Mouse (Mus musculus) forebrain, embryonic 12.5 days (tissue): Measurements from ENCODE around the gene Pkd1l1. TPM values are rescaled to one million over a fixed set of nuclear protein-coding genes. Genes with fewer than 3 reads are reported as not detected.

Source experiments
- ATAC-seq: fragments of 200-750 bp; cut with Nextera tagmentation; 2 replicates; pipeline ENCODE4 v1.8.0; 2017; ENCODE audit warnings: moderate TSS enrichment; ENCODE audit not compliant: low FRiP score
- H3K27ac ChIP-seq: fragments of 300-500 bp; sonication (generic); 2 replicates; pipeline ENCODE4 v1.5.1; 2016; ENCODE audit warnings: mild to moderate bottlenecking
- H3K27me3 ChIP-seq: fragments of 300-500 bp; sonication (generic); 2 replicates; pipeline ENCODE4 v1.6.1; 2016; ENCODE audit warnings: mild to moderate bottlenecking
- H3K36me3 ChIP-seq: fragments of 300-500 bp; sonication (generic); replicated peaks from 2 replicates; pipeline ENCODE4 v1.6.1; 2016; ENCODE audit warnings: mild to moderate bottlenecking
- H3K4me1 ChIP-seq: fragments of 300-500 bp; sonication (generic); 2 replicates; pipeline ENCODE4 v1.6.1; 2016
- H3K4me2 ChIP-seq: fragments of 300-500 bp; sonication (generic); 2 replicates; pipeline ENCODE4 v1.6.1; 2016; ENCODE audit warnings: mild to moderate bottlenecking, moderate library complexity
- H3K4me3 ChIP-seq: fragments of 300-500 bp; sonication (generic); replicated peaks from 2 replicates; pipeline ENCODE4 v1.5.1; 2016; ENCODE audit warnings: mild to moderate bottlenecking
- H3K9ac ChIP-seq: fragments of 300-500 bp; sonication (generic); 2 replicates; pipeline ENCODE4 v1.6.1; 2016; ENCODE audit warnings: mild to moderate bottlenecking
- H3K9me3 ChIP-seq: fragments of 300-500 bp; sonication (generic); 2 replicates; pipeline ENCODE4 v1.6.1; 2016
- WGBS: fragments of 180-500 bp; shearing (Covaris S2); methylation state at CpG from one replicate; pipeline ENCODE4 v1.1.7; 2016; 5-methylcytosine and 5-hydroxymethylcytosine counted together
- polyA plus RNA-seq: library from polyadenylated mRNA; unstranded; fragments of >200 nt; fragmentation: Nextera tagmentation; extraction: Ambion mirVana; gene quantifications from 2 replicates; pipeline ENCODE4 v1.2.1, GENCODE M21; 2016

Pkd1l1 gene
- polyA plus RNA-seq, 1 experiment from 2014 or later, result 0.10 TPM

GRCm38 (mm10) chr11:8807009-8807408 lies 166.1 kb downstream of the Pkd1l1 start:
- no peak for ATAC-seq
- WGBS, result 84% methylated on average over 4 of the region's 4 CpGs
- Histone ChIP-seq H3K9me3 (no peaks in the 10 kb centered on the region), H3K4me1 (peaks cover 8% of the 10 kb centered on the region), H3K27me3 (no peaks in the 10 kb centered on the region), H3K4me2 (no peak overlapping the region), H3K36me3 (no peaks in the 10 kb centered on the region), H3K27ac (no peak overlapping the region), H3K9ac (no peak overlapping the region), H3K4me3 (no peak overlapping the region)

- 85% methylated on average over 3 of the region's 3 CpGs for WGBS
- H3K9me3 ChIP-seq, result no peaks in the 10 kb centered on the region
- ATAC-seq, result no peak
- no peaks in the 10 kb centered on the region for H3K36me3 ChIP-seq
- no peak overlapping the region for H3K9ac ChIP-seq
- no peak overlapping the region for H3K27ac ChIP-seq
- no peaks in the 10 kb centered on the region for H3K27me3 ChIP-seq
- no peak overlapping the region for H3K4me2 ChIP-seq
- no peak overlapping the region for H3K4me3 ChIP-seq
- no peaks in the 10 kb centered on the region for H3K4me1 ChIP-seq
Measured at GRCm38 (mm10) chr11:8804178-8804577, 168.9 kb downstream of the Pkd1l1 start.

GRCm38 (mm10) chr11:8797486-8797885 lies 175.6 kb downstream of the Pkd1l1 start:
- Histone ChIP-seq H3K9me3 (no peaks in the 10 kb centered on the region), H3K27ac (no peak overlapping the region), H3K27me3 (no peaks in the 10 kb centered on the region), H3K4me3 (no peak overlapping the region), H3K4me1 (no peaks in the 10 kb centered on the region), H3K9ac (no peak overlapping the region), H3K4me2 (no peak overlapping the region), H3K36me3 (no peaks in the 10 kb centered on the region)
- WGBS, result 70% methylated on average over 5 of the region's 5 CpGs
- ATAC-seq, result no peak

- no peak for ATAC-seq
Measured at GRCm38 (mm10) chr11:8795031-8795430, 178.0 kb downstream of the Pkd1l1 start.

GRCm38 (mm10) chr11:8792146-8792545 lies 180.9 kb downstream of the Pkd1l1 start:
- Histone ChIP-seq H3K9me3 (no peaks in the 10 kb centered on the region), H3K4me1 (no peaks in the 10 kb centered on the region), H3K27ac (no peak overlapping the region), H3K27me3 (no peaks in the 10 kb centered on the region), H3K36me3 (no peaks in the 10 kb centered on the region), H3K4me2 (no peak overlapping the region), H3K9ac (no peak overlapping the region), H3K4me3 (no peak overlapping the region)
- ATAC-seq, result no peak
- 77% methylated on average over 2 of the region's 2 CpGs for WGBS

More at GRCm38 (mm10) chr11:8795031-8795430, 178.0 kb downstream of the Pkd1l1 start:
- WGBS, result 90% methylated on average over 3 of the region's 3 CpGs
- no peaks in the 10 kb centered on the region for H3K36me3 ChIP-seq
- H3K27me3 ChIP-seq, result no peaks in the 10 kb centered on the region
- no peak overlapping the region for H3K9ac ChIP-seq
- no peaks in the 10 kb centered on the region for H3K4me1 ChIP-seq
- H3K27ac ChIP-seq, result no peak overlapping the region
- H3K4me3 ChIP-seq, result no peak overlapping the region
- H3K9me3 ChIP-seq, result no peaks in the 10 kb centered on the region
- no peak overlapping the region for H3K4me2 ChIP-seq

GRCm38 (mm10) chr11:8789186-8789585 lies 183.9 kb downstream of the Pkd1l1 start:
- Histone ChIP-seq H3K27ac (no peak overlapping the region), H3K4me2 (no peak overlapping the region), H3K4me1 (no peaks in the 10 kb centered on the region), H3K9ac (no peak overlapping the region), H3K36me3 (no peaks in the 10 kb centered on the region), H3K27me3 (no peaks in the 10 kb centered on the region), H3K4me3 (no peak overlapping the region), H3K9me3 (no peaks in the 10 kb centered on the region)
- 85% methylated on average over 5 of the region's 5 CpGs for WGBS
- ATAC-seq, result no peak

- no peaks in the 10 kb centered on the region for H3K9me3 ChIP-seq
- WGBS, result 89% methylated on average over 3 of the region's 3 CpGs
- no peak overlapping the region for H3K27ac ChIP-seq
- no peaks in the 10 kb centered on the region for H3K36me3 ChIP-seq
- H3K27me3 ChIP-seq, result no peaks in the 10 kb centered on the region
- H3K4me3 ChIP-seq, result no peak overlapping the region
- H3K4me1 ChIP-seq, result no peaks in the 10 kb centered on the region
- ATAC-seq, result no peak
- H3K9ac ChIP-seq, result no peak overlapping the region
- no peak overlapping the region for H3K4me2 ChIP-seq
Measured at GRCm38 (mm10) chr11:8787604-8788003, 185.5 kb downstream of the Pkd1l1 start.

- no peak overlapping the region for H3K27ac ChIP-seq
- WGBS, result 89% methylated on average over 4 of the region's 4 CpGs
- H3K4me2 ChIP-seq, result no peak overlapping the region
- H3K9me3 ChIP-seq, result no peaks in the 10 kb centered on the region
- no peaks in the 10 kb centered on the region for H3K36me3 ChIP-seq
- no peak overlapping the region for H3K4me3 ChIP-seq
- no peak for ATAC-seq
- H3K4me1 ChIP-seq, result no peaks in the 10 kb centered on the region; the same call in 1 of the 2 replicates
- no peaks in the 10 kb centered on the region for H3K27me3 ChIP-seq
- no peak overlapping the region for H3K9ac ChIP-seq
Measured at GRCm38 (mm10) chr11:8784413-8784812, 188.7 kb downstream of the Pkd1l1 start.

- Histone ChIP-seq H3K9me3 (no peaks in the 10 kb centered on the region), H3K4me1 (no peaks in the 10 kb centered on the region; the same call in 1 of the 2 replicates), H3K27me3 (no peaks in the 10 kb centered on the region), H3K9ac (no peak overlapping the region), H3K36me3 (no peaks in the 10 kb centered on the region), H3K27ac (no peak overlapping the region), H3K4me3 (no peak overlapping the region), H3K4me2 (no peak overlapping the region)
- WGBS, result 82% methylated on average over 3 of the region's 3 CpGs
- no peak for ATAC-seq
Measured at GRCm38 (mm10) chr11:8782141-8782465, 191.0 kb downstream of the Pkd1l1 start.

GRCm38 (mm10) chr11:8781308-8782140 lies 191.5 kb downstream of the Pkd1l1 start:
- Histone ChIP-seq H3K9ac (no peak overlapping the region), H3K4me3 (no peak overlapping the region), H3K27me3 (no peaks in the 10 kb centered on the region), H3K4me1 (no peaks in the 10 kb centered on the region; the same call in 1 of the 2 replicates), H3K27ac (no peak overlapping the region), H3K36me3 (no peaks in the 10 kb centered on the region), H3K9me3 (no peaks in the 10 kb centered on the region), H3K4me2 (no peak overlapping the region)
- WGBS, result 93% methylated on average over 10 of the region's 10 CpGs
- ATAC-seq, result no peak

- Histone ChIP-seq H3K27me3 (no peaks in the 10 kb centered on the region), H3K4me2 (no peak overlapping the region), H3K4me3 (no peak overlapping the region), H3K9me3 (no peaks in the 10 kb centered on the region), H3K4me1 (no peaks in the 10 kb centered on the region; the same call in 1 of the 2 replicates), H3K27ac (no peak overlapping the region), H3K36me3 (no peaks in the 10 kb centered on the region), H3K9ac (no peak overlapping the region)
- ATAC-seq, result no peak
- 81% methylated on average over 3 of the region's 3 CpGs for WGBS
Measured at GRCm38 (mm10) chr11:8779427-8779826, 193.6 kb downstream of the Pkd1l1 start.
